26 mouse cellular contexts compared by ENCODE assay signal in the genomic region with DNA sequence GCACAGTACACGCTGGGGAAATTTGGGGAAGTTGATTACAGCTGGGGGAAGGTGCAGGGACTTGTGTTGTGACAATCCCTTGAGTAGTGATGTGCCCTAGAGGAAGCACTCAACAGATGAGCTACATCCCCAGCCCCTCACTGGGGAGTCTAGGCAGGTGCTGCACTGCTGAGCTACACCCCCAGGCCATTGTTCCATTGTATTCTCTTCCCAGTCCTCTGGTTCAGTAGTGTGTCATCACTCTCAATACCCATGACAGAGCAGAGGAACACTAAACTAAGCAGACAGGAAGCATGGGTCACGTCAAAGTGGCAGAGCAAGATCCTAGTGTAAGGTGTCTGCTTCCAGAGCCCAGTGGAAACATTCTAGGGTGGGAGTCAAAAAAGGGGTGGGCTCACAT. TPM values are rescaled to one million over a fixed set of nuclear protein-coding genes. Genes with fewer than 3 reads are reported as not detected.
A peak's percentile ranks its signal among the peaks of the same experiment; 100 is the strongest.
DNase-seq lines count a peak whose midpoint lies in the region; ATAC-seq and TF ChIP-seq lines count a peak whose summit lies in the region.
"Had no signal": no experiment of that assay in that cellular context is flagged by ENCODE, and none has a peak within 500 bp of the region (broad histone marks: within the 10 kb centered on the region; RNA-seq: fewer than 3 reads in every experiment).

No protein-coding gene starts in this region.

- no peak overlapping the region for H3K4me3 ChIP-seq in spleen, adult 2 months (ENCODE audit: extremely low read depth, insufficient read depth, insufficient read length)
- no peak overlapping the region for H3K4me3 ChIP-seq in MEL (ENCODE audit: control insufficient read depth in 1 of 2, insufficient read depth in 1 of 2, low read depth in 2 of 2, low read length in 2 of 2)
- H3K4me3 ChIP-seq in intestine, postnatal 0 days (ENCODE audit: low read depth, low read length): no peak overlapping the region
- no peak overlapping the region for H3K4me3 ChIP-seq in midbrain, embryonic 10.5 days
- H3K4me3 ChIP-seq: forebrain, embryonic 13.5 days; gastrocnemius, adult 2 months; heart, embryonic 10.5 days; intestine, embryonic 15.5 days; layer of hippocampus, adult 2 months; limb, embryonic 13.5 days; liver, embryonic 12.5 days had no signal

- no peaks in the 10 kb centered on the region for H3K9me3 ChIP-seq in MEL (replicated peaks; ENCODE audit: insufficient read depth, low read length)
- no peaks in the 10 kb centered on the region for H3K9me3 ChIP-seq in intestine, postnatal 0 days (ENCODE audit: control insufficient read depth)
- H3K9me3 ChIP-seq in midbrain, embryonic 10.5 days (replicated peaks): no peaks in the 10 kb centered on the region
- H3K9me3 ChIP-seq: forebrain, embryonic 13.5 days; heart, embryonic 10.5 days; intestine, embryonic 15.5 days; limb, embryonic 13.5 days had no signal

- no peak overlapping the region for H3K9ac ChIP-seq in MEL (ENCODE audit: control insufficient read depth, low read depth, low read length, poor library complexity, severe bottlenecking)
- no peak overlapping the region for H3K9ac ChIP-seq in intestine, postnatal 0 days (ENCODE audit: low read depth, low read length)
- H3K9ac ChIP-seq: forebrain, embryonic 13.5 days; intestine, embryonic 15.5 days; limb, embryonic 13.5 days; liver, embryonic 12.5 days had no signal

- no peak for TF ChIP-seq EP300 in MEL (IDR thresholded peaks at IDR 0.05; ENCODE audit: low read depth in 1 of 2, low read length in 2 of 2)

- WGBS in spleen, adult 2 months: 8% methylated on average over 2 of the region's 2 CpGs
- WGBS in intestine, postnatal 0 days: 52% methylated on average over 2 of the region's 2 CpGs
- 69% methylated on average over 2 of the region's 2 CpGs for WGBS in midbrain, embryonic 10.5 days

- TF ChIP-seq RAD21 in MEL (IDR thresholded peaks at IDR 0.05; ENCODE audit: low read depth, low read length): no peak

- H3K4me1 ChIP-seq in spleen, adult 2 months (ENCODE audit: control insufficient read depth, insufficient read depth, insufficient read length): peaks cover 39% of the 10 kb centered on the region
- H3K4me1 ChIP-seq in MEL (ENCODE audit: control insufficient read depth in 1 of 2, insufficient read depth in 2 of 2, low read length in 2 of 2): peaks cover 0 to 15% of the 10 kb centered on the region in 2 experiments; a peak in 2 of 4 replicates
- H3K4me1 ChIP-seq in intestine, postnatal 0 days (replicated peaks; ENCODE audit: control insufficient read depth, insufficient read depth, low read length): no peaks in the 10 kb centered on the region
- no peaks in the 10 kb centered on the region for H3K4me1 ChIP-seq in midbrain, embryonic 10.5 days
- H3K4me1 ChIP-seq: forebrain, embryonic 13.5 days; intestine, embryonic 15.5 days had no signal

- no peak overlapping the region for H3K4me2 ChIP-seq in intestine, postnatal 0 days (replicated peaks; ENCODE audit: low read depth)
- H3K4me2 ChIP-seq: forebrain, embryonic 13.5 days; intestine, embryonic 15.5 days; limb, embryonic 13.5 days; liver, embryonic 12.5 days had no signal

- no peaks in the 10 kb centered on the region for H3K27me3 ChIP-seq in spleen, adult 2 months (ENCODE audit: control insufficient read depth, insufficient read depth, low read length)
- H3K27me3 ChIP-seq in MEL (ENCODE audit: control insufficient read depth in 1 of 2, insufficient read depth in 2 of 2, low read length in 2 of 2): no peaks in the 10 kb centered on the region
- no peaks in the 10 kb centered on the region for H3K27me3 ChIP-seq in intestine, postnatal 0 days (replicated peaks; ENCODE audit: control insufficient read depth, insufficient read depth, low read length)
- H3K27me3 ChIP-seq in midbrain, embryonic 10.5 days (ENCODE audit: low read depth, poor library complexity, severe bottlenecking): 0 out of 2 replicates have a peak, but pooled peaks cover under 1% of the 10 kb centered on the region
- H3K27me3 ChIP-seq: forebrain, embryonic 13.5 days; intestine, embryonic 15.5 days; limb, embryonic 13.5 days; liver, embryonic 12.5 days had no signal

- H3K36me3 ChIP-seq in spleen, adult 2 months (ENCODE audit: control insufficient read depth, insufficient read depth, low read length): peaks cover 2% of the 10 kb centered on the region; the same call in 1 of the 2 replicates
- H3K36me3 ChIP-seq in MEL (ENCODE audit: control insufficient read depth in 1 of 2, insufficient read depth in 2 of 2, low read length in 2 of 2): no peaks in the 10 kb centered on the region; a peak in 1 of 4 replicates
- H3K36me3 ChIP-seq in intestine, postnatal 0 days (ENCODE audit: control insufficient read depth, insufficient read depth): peaks cover 2% of the 10 kb centered on the region; the same call in 1 of the 2 replicates
- H3K36me3 ChIP-seq in midbrain, embryonic 10.5 days: peaks cover 20% of the 10 kb centered on the region

- peak; percentile 31; the same call in 1 of the 2 replicates for ATAC-seq in granulocyte monocyte progenitor cell, adult 5-6 weeks (replicated peaks; ENCODE audit: poor library complexity, severe bottlenecking)
- no peak for ATAC-seq in intestine, postnatal 0 days
- ATAC-seq: forebrain, embryonic 13.5 days; hindbrain, embryonic 16.5 days; intestine, embryonic 15.5 days; liver, embryonic 12.5 days had no signal

- TF ChIP-seq POLR2A in spleen, adult 2 months (IDR thresholded peaks at IDR 0.05; ENCODE audit: low read depth, low read length): no peak
- TF ChIP-seq POLR2A in MEL (IDR thresholded peaks at IDR 0.05; ENCODE audit: control insufficient read depth in 1 of 2, insufficient read depth in 1 of 2, low read depth in 1 of 2, low read length in 2 of 2, poor library complexity in 1 of 2): no peak

- no peak for DNase-seq in spleen, adult 2 months (ENCODE audit: low read depth in 1 of 2, low spot score in 2 of 2)
- DNase-seq in spleen, postnatal 10 days (ENCODE audit: low spot score in 2 of 2): no peak
- DNase-seq in MEL (ENCODE audit: low read depth, low spot score): peak; percentile 20
- no peak for DNase-seq in adrenal gland, adult 2 months
- no peak for DNase-seq in midbrain, embryonic 10.5 days (ENCODE audit: low spot score)
- DNase-seq: B cell, adult 2 months; cerebellum, adult 11 months; cerebellum, adult 9-11 months; gastrocnemius, adult 2 months; kidney, adult 9 months; kidney, postnatal 14 days; layer of hippocampus, postnatal 36 days; lung, adult 18-20 months; lung, postnatal 10 days; right cerebral cortex, postnatal 14 days; thymus, adult 18-20 months; thymus, postnatal 36 days had no signal

- no peak for TF ChIP-seq CTCF in spleen, adult 2 months (IDR thresholded peaks at IDR 0.05; ENCODE audit: extremely low read depth, insufficient read depth, insufficient read length, insufficient replicate concordance)
- no peak for TF ChIP-seq CTCF in MEL (IDR thresholded peaks at IDR 0.05 in 2 of 3, conservative IDR thresholded peaks at IDR 0.05 in 1 of 3; ENCODE audit: control insufficient read depth in 1 of 3, insufficient read depth in 1 of 3, low read depth in 2 of 3, low read length in 3 of 3, poor library complexity in 1 of 3, severe bottlenecking in 1 of 3)
- TF ChIP-seq CTCF in intestine, postnatal 0 days (IDR thresholded peaks at IDR 0.05; ENCODE audit: low read depth): no peak

- H3K27ac ChIP-seq in spleen, adult 2 months (ENCODE audit: insufficient read depth, low read length): peak overlapping the region; percentile 87
- no peak overlapping the region for H3K27ac ChIP-seq in MEL (ENCODE audit: control insufficient read depth, low read depth, low read length)
- H3K27ac ChIP-seq in intestine, postnatal 0 days (ENCODE audit: low read depth, low read length): no peak overlapping the region
- H3K27ac ChIP-seq in midbrain, embryonic 10.5 days (replicated peaks): no peak overlapping the region
- H3K27ac ChIP-seq: forebrain, embryonic 13.5 days; gastrocnemius, adult 2 months; heart, embryonic 10.5 days; intestine, embryonic 15.5 days; layer of hippocampus, adult 2 months; limb, embryonic 13.5 days; liver, embryonic 12.5 days had no signal

- no peaks in the 10 kb centered on the region for H3K79me2 ChIP-seq in MEL (ENCODE audit: control insufficient read depth, insufficient read depth, low read length, poor library complexity)

TF ChIP-seq in MEL, 35 proteins besides CTCF, POLR2A, EP300 and RAD21 (continues in another document):
- TF ChIP-seq ZC3H11A (IDR thresholded peaks at IDR 0.05; ENCODE audit: low read depth, low read length) (no peak), KAT2A (conservative IDR thresholded peaks at IDR 0.05; ENCODE audit: low read depth, low read length) (no peak), TBP (IDR thresholded peaks at IDR 0.05; ENCODE audit: low read depth, low read length) (no peak), CHD2 (IDR thresholded peaks at IDR 0.05; ENCODE audit: low read length) (no peak), USF1 (IDR thresholded peaks at IDR 0.05; ENCODE audit: low read depth, low read length) (no peak), BHLHE40 (IDR thresholded peaks at IDR 0.05; ENCODE audit: borderline replicate concordance, low read depth, low read length) (no peak), TAL1 (IDR thresholded peaks at IDR 0.05; ENCODE audit: low read length) (no peak), MAX (IDR thresholded peaks at IDR 0.05; ENCODE audit: low read length) (no peak), ZNF384 (IDR thresholded peaks at IDR 0.05; ENCODE audit: low read depth, low read length) (no peak), HCFC1 (IDR thresholded peaks at IDR 0.05; ENCODE audit: low read depth, low read length) (no peak), ETS1 (IDR thresholded peaks at IDR 0.05; ENCODE audit: low read depth, low read length) (no peak), MEF2A (IDR thresholded peaks at IDR 0.05; ENCODE audit: extremely low read depth, insufficient replicate concordance, low read depth, low read length, poor library complexity, severe bottlenecking) (no peak), SMC3 (IDR thresholded peaks at IDR 0.05; ENCODE audit: low read depth, low read length) (no peak), NRF1 (IDR thresholded peaks at IDR 0.05; ENCODE audit: insufficient read depth, low read depth, low read length, poor library complexity, severe bottlenecking) (no peak), MYC (IDR thresholded peaks at IDR 0.05; ENCODE audit: low read depth, low read length) (no peak)

RNA-seq across cellular contexts. Expression of a gene that starts 14.2 kb away (rescaled TPM):
- polyA plus RNA-seq in spleen, adult 2 months (2012; rRNA removed): 9.1 and 21.1 TPM in 2 replicates
- total RNA-seq in MEL (2012; rRNA removed): 48.5 and 53.1 TPM in 2 replicates
- 100 to 1,000 TPM in 1 of 2 experiments, 10 to 100 TPM in 1; 78.0 to 321 TPM for polyA plus RNA-seq in MEL (2012; ENCODE audit: insufficient read depth in 1 of 2, insufficient read length in 2 of 2, low read depth in 1 of 2, low replicate concordance in 2 of 2, missing spikeins in 1 of 2)
- 22.4 and 23.1 TPM in 2 replicates for total RNA-seq in granulocyte monocyte progenitor cell, adult 5-6 weeks (2014; fragmentation: Nextera tagmentation)
- total RNA-seq in granulocyte monocyte progenitor cell, adult 5-6 weeks (2017): 20.9 and 25.7 TPM in 2 replicates
- 12.0 and 12.6 TPM in 2 replicates for polyA plus RNA-seq in intestine, postnatal 0 days (2015; fragmentation: Nextera tagmentation; extraction: Ambion mirVana)
- total RNA-seq in adrenal gland, adult 2 months (2021): 1 to 10 TPM; 5.9 to 6.1 TPM
- 10.3 and 11.9 TPM in 2 replicates for polyA plus RNA-seq in adrenal gland, adult 2 months (2012; rRNA removed)
- 71.1 and 94.2 TPM in 2 replicates for polyA plus RNA-seq in midbrain, embryonic 10.5 days (2016; fragmentation: Nextera tagmentation; extraction: Ambion mirVana)
